Mouse (Mus musculus): ENCODE results near the gene Chic1. TPM values are rescaled to one million over a fixed set of nuclear protein-coding genes. Genes with fewer than 3 reads are reported as not detected.
A peak's percentile ranks its signal among the peaks of the same experiment; 100 is the strongest.

Chic1 gene
- polyA plus RNA-seq, 1 experiment = 9.8 TPM

- H3K27ac ChIP-seq (ENCODE audit: insufficient read depth, low read length) = peak overlapping the region; percentile 99
- peak overlapping the region; percentile 56 for H3K9ac ChIP-seq (ENCODE audit: low read depth, poor library complexity, severe bottlenecking)
- H3K36me3 ChIP-seq (ENCODE audit: control insufficient read depth, insufficient read depth, low read length, poor library complexity, severe bottlenecking) = no peaks in the 10 kb centered on the region
- H3K9me3 ChIP-seq (replicated peaks; ENCODE audit: control insufficient read depth, insufficient read depth, low read length, poor library complexity, severe bottlenecking) = no peaks in the 10 kb centered on the region
- TF ChIP-seq EP300 (IDR thresholded peaks at IDR 0.05; ENCODE audit: insufficient read depth, low read depth, low read length) (peak; percentile 76), CTCF (IDR thresholded peaks at IDR 0.05; ENCODE audit: low read depth, low read length) (no peak), POLR2A (IDR thresholded peaks at IDR 0.05; ENCODE audit: insufficient read depth, low read length) (no peak)
- peak overlapping the region; percentile 38 for H3K4me3 ChIP-seq (ENCODE audit: low read depth, low read length)
- no peaks in the 10 kb centered on the region for H3K27me3 ChIP-seq (ENCODE audit: control insufficient read depth, insufficient read depth, low read length, poor library complexity, severe bottlenecking)
- H3K4me1 ChIP-seq (ENCODE audit: control insufficient read depth, insufficient read depth, low read length) = peaks cover 1% of the 10 kb centered on the region
These were observed 81.7 kb downstream of the Chic1 start for GRCm38 (mm10) chrX:103438023-103438422.

- TF ChIP-seq EP300 (IDR thresholded peaks at IDR 0.05; ENCODE audit: insufficient read depth, low read depth, low read length) (no peak), CTCF (IDR thresholded peaks at IDR 0.05; ENCODE audit: low read depth, low read length) (no peak), POLR2A (IDR thresholded peaks at IDR 0.05; ENCODE audit: insufficient read depth, low read length) (no peak)
- no peaks in the 10 kb centered on the region for H3K27me3 ChIP-seq (ENCODE audit: control insufficient read depth, insufficient read depth, low read length, poor library complexity, severe bottlenecking)
- H3K36me3 ChIP-seq (ENCODE audit: control insufficient read depth, insufficient read depth, low read length, poor library complexity, severe bottlenecking) = no peaks in the 10 kb centered on the region
- H3K27ac ChIP-seq (ENCODE audit: insufficient read depth, low read length) = no peak overlapping the region; the same call in 1 of the 2 replicates
- H3K4me1 ChIP-seq (ENCODE audit: control insufficient read depth, insufficient read depth, low read length) = peaks cover 1% of the 10 kb centered on the region
- H3K9ac ChIP-seq (ENCODE audit: low read depth, poor library complexity, severe bottlenecking) = no peak overlapping the region
- no peak overlapping the region for H3K4me3 ChIP-seq (ENCODE audit: low read depth, low read length)
- H3K9me3 ChIP-seq (replicated peaks; ENCODE audit: control insufficient read depth, insufficient read depth, low read length, poor library complexity, severe bottlenecking) = no peaks in the 10 kb centered on the region
These were observed 84.5 kb downstream of the Chic1 start for GRCm38 (mm10) chrX:103440803-103441202.

GRCm38 (mm10) chrX:103443755-103444154 is 87.5 kb downstream of the Chic1 start:
- no peak overlapping the region for H3K9ac ChIP-seq (ENCODE audit: low read depth, poor library complexity, severe bottlenecking)
- peak overlapping the region; percentile 16; the same call in 1 of the 2 replicates for H3K27ac ChIP-seq (ENCODE audit: insufficient read depth, low read length)
- H3K4me3 ChIP-seq (ENCODE audit: low read depth, low read length) = no peak overlapping the region
- H3K27me3 ChIP-seq (ENCODE audit: control insufficient read depth, insufficient read depth, low read length, poor library complexity, severe bottlenecking) = no peaks in the 10 kb centered on the region
- H3K4me1 ChIP-seq (ENCODE audit: control insufficient read depth, insufficient read depth, low read length) = peaks cover 1% of the 10 kb centered on the region
- no peaks in the 10 kb centered on the region for H3K9me3 ChIP-seq (replicated peaks; ENCODE audit: control insufficient read depth, insufficient read depth, low read length, poor library complexity, severe bottlenecking)
- no peaks in the 10 kb centered on the region for H3K36me3 ChIP-seq (ENCODE audit: control insufficient read depth, insufficient read depth, low read length, poor library complexity, severe bottlenecking)
- TF ChIP-seq EP300 (IDR thresholded peaks at IDR 0.05; ENCODE audit: insufficient read depth, low read depth, low read length) (no peak), CTCF (IDR thresholded peaks at IDR 0.05; ENCODE audit: low read depth, low read length) (no peak), POLR2A (IDR thresholded peaks at IDR 0.05; ENCODE audit: insufficient read depth, low read length) (no peak)

Other genes starting within 250 kb of the Chic1 start
- 4.5 and 4.7 TPM in 2 replicates for gene Nap1l2, start 169.8 kb upstream of the Chic1 start, polyA plus RNA-seq (2011; ENCODE audit: insufficient read depth, insufficient read length, low read depth, missing spikeins)
- 1.2 and 1.5 TPM in 2 replicates for gene Cdx4, start 35.1 kb upstream of the Chic1 start, polyA plus RNA-seq (2011; ENCODE audit: insufficient read depth, insufficient read length, low read depth, missing spikeins)
- 0.75 and 0.84 TPM in 2 replicates for gene Tsx, start 58.0 kb downstream of the Chic1 start, polyA plus RNA-seq (2011; ENCODE audit: insufficient read depth, insufficient read length, low read depth, missing spikeins)
- gene Gm26992, start 65.5 kb downstream of the Chic1 start, polyA plus RNA-seq (2011; ENCODE audit: insufficient read depth, insufficient read length, low read depth, missing spikeins) = not detected in 2 replicates